Mouse (Mus musculus) embryonic fibroblast, embryonic 13.5 days (primary cell): ENCODE measurements around the gene Trim7.
A peak's percentile ranks its signal among the peaks of the same experiment; 100 is the strongest.

Experiments used
- CTCF ChIP-seq: IDR thresholded peaks from 2 replicates; pipeline ENCODE4 v1.5.1; 2011; ENCODE audit warnings: mild to moderate bottlenecking, control low read depth, low read length, moderate library complexity, borderline replicate concordance; ENCODE audit not compliant: insufficient read depth
- POLR2A ChIP-seq: IDR thresholded peaks from 2 replicates; pipeline ENCODE4 v1.6.1; 2011; ENCODE audit warnings: low read depth, mild to moderate bottlenecking, control low read depth, low read length, moderate library complexity

DNA sequence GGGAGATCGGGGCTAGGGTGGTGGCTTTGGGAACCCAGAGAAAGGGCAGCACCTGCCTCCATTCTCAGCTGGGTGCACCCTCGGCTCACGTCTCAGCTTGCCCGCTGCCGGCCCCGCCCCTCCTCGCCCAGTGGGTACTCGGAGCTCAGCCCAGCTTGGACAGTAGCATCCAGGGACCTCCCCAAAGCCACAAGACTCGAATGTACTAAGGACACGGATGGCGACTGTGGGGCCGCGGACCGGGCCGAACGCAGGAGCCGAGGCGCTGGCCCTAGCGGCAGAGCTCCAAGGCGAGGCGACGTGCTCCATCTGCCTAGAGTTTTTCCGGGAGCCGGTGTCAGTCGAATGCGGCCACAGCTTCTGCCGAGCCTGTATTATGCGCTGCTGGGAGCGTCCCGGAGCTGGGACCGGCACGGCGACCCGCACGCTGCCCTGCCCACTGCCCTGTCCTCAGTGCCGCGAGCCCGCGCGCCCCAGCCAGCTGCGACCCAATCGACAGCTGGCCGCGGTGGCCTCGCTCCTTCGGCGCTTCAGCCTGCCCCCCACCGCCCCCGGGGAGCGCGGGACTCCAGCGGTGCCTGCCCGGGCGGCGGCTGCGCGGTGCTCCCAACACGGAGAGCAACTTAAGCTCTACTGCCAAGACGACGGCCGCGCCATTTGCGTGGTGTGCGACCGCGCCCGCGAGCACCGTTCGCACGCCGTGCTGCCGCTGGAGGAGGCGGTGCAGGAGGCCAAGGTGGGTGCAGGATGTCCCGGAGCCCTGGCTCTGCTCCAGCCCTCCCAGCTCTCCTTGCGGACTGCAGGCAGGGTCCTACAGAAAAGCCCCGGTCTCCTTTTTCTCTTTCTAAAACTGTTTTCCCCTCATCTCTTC is 11.6 kb downstream of the Trim7 start:
- no peak for TF ChIP-seq CTCF
- TF ChIP-seq POLR2A = peak; percentile 64
